Mouse (Mus musculus): ENCODE data around the gene Asb4. TPM values are rescaled to one million over a fixed set of nuclear protein-coding genes. Genes with fewer than 3 reads are reported as not detected.

Gene Asb4
- polyA plus RNA-seq, 1 experiment: 0.69 TPM

- DNase-seq: no peak
- 90% methylated on average over 4 of the region's 4 CpGs for WGBS
- H3K27me3 ChIP-seq (replicated peaks; ENCODE audit: control insufficient read depth, insufficient read depth, low read length): no peaks in the 10 kb centered on the region
- TF ChIP-seq CTCF (conservative IDR thresholded peaks at IDR 0.05; ENCODE audit: insufficient read depth, insufficient read length, low read depth, low read length) (no peak), POLR2A (IDR thresholded peaks at IDR 0.05; ENCODE audit: low read depth, low read length) (no peak)
- H3K27ac ChIP-seq (ENCODE audit: insufficient read depth, low read depth, low read length): no peak overlapping the region
- H3K4me1 ChIP-seq (ENCODE audit: control insufficient read depth, insufficient read depth, low read length): no peaks in the 10 kb centered on the region
- H3K4me3 ChIP-seq (ENCODE audit: insufficient read depth, low read depth, low read length): no peak overlapping the region
- no peaks in the 10 kb centered on the region for H3K36me3 ChIP-seq (ENCODE audit: control insufficient read depth, insufficient read depth, low read length)
These were observed 26.5 kb downstream of the Asb4 start for GRCm38 (mm10) chr6:5409676-5410075.

- no peaks in the 10 kb centered on the region for H3K36me3 ChIP-seq (ENCODE audit: control insufficient read depth, insufficient read depth, low read length)
- no peaks in the 10 kb centered on the region for H3K27me3 ChIP-seq (replicated peaks; ENCODE audit: control insufficient read depth, insufficient read depth, low read length)
- no peak overlapping the region for H3K27ac ChIP-seq (ENCODE audit: insufficient read depth, low read depth, low read length)
- DNase-seq: peak; percentile 85
- no peak overlapping the region for H3K4me3 ChIP-seq (ENCODE audit: insufficient read depth, low read depth, low read length)
- TF ChIP-seq POLR2A (IDR thresholded peaks at IDR 0.05; ENCODE audit: low read depth, low read length) (no peak), CTCF (conservative IDR thresholded peaks at IDR 0.05; ENCODE audit: insufficient read depth, insufficient read length, low read depth, low read length) (peak; percentile 97)
- H3K4me1 ChIP-seq (ENCODE audit: control insufficient read depth, insufficient read depth, low read length): no peaks in the 10 kb centered on the region
- 41% methylated on average over 6 of the region's 6 CpGs for WGBS
These were observed 27.7 kb downstream of the Asb4 start for GRCm38 (mm10) chr6:5410697-5411391.

DNA sequence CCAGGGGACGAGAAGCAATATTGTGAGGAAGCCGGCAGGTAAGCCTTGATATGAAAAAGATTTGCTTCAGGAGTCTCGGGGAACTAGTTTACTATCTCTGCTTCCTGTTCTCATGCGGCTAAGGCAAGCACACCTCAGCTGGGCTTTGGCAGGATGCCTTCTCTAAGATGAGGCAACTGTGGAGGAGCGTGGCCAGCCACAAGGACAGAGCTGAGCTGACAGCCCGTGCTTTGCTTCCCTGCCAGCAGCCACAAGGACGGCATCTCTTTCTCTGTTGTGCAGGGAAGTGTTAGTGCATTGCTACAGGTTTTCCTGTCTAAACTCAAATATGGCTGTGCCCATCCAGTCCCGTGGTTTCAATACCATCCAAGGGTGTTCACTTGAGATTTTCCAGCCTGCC lies 30.1 kb downstream of the Asb4 start:
- TF ChIP-seq POLR2A (IDR thresholded peaks at IDR 0.05; ENCODE audit: low read depth, low read length): no peak
- TF ChIP-seq CTCF (conservative IDR thresholded peaks at IDR 0.05; ENCODE audit: insufficient read depth, insufficient read length, low read depth, low read length): no peak
- H3K4me1 ChIP-seq (ENCODE audit: control insufficient read depth, insufficient read depth, low read length): no peaks in the 10 kb centered on the region
- peak; percentile 41 for DNase-seq
- no peaks in the 10 kb centered on the region for H3K36me3 ChIP-seq (ENCODE audit: control insufficient read depth, insufficient read depth, low read length)
- H3K27me3 ChIP-seq (replicated peaks; ENCODE audit: control insufficient read depth, insufficient read depth, low read length): no peaks in the 10 kb centered on the region
- no peak overlapping the region for H3K27ac ChIP-seq (ENCODE audit: insufficient read depth, low read depth, low read length)
- WGBS: 43% methylated on average over 8 of the region's 8 CpGs
- H3K4me3 ChIP-seq (ENCODE audit: insufficient read depth, low read depth, low read length): no peak overlapping the region

GRCm38 (mm10) chr6:5421442-5421841 lies 38.3 kb downstream of the Asb4 start:
- WGBS: 98% methylated on average over 2 of the region's 2 CpGs
- TF ChIP-seq CTCF (conservative IDR thresholded peaks at IDR 0.05; ENCODE audit: insufficient read depth, insufficient read length, low read depth, low read length): no peak
- TF ChIP-seq POLR2A (IDR thresholded peaks at IDR 0.05; ENCODE audit: low read depth, low read length): no peak

GRCm38 (mm10) chr6:5422386-5422785 lies 39.2 kb downstream of the Asb4 start:
- Histone ChIP-seq H3K27ac (ENCODE audit: insufficient read depth, low read depth, low read length) (no peak overlapping the region), H3K36me3 (ENCODE audit: control insufficient read depth, insufficient read depth, low read length) (no peaks in the 10 kb centered on the region), H3K4me3 (ENCODE audit: insufficient read depth, low read depth, low read length) (no peak overlapping the region), H3K4me1 (ENCODE audit: control insufficient read depth, insufficient read depth, low read length) (no peaks in the 10 kb centered on the region), H3K27me3 (replicated peaks; ENCODE audit: control insufficient read depth, insufficient read depth, low read length) (no peaks in the 10 kb centered on the region)
- TF ChIP-seq POLR2A (IDR thresholded peaks at IDR 0.05; ENCODE audit: low read depth, low read length): no peak
- no peak for TF ChIP-seq CTCF (conservative IDR thresholded peaks at IDR 0.05; ENCODE audit: insufficient read depth, insufficient read length, low read depth, low read length)
- no peak for DNase-seq
- 96% methylated on average over 3 of the region's 3 CpGs for WGBS

More at GRCm38 (mm10) chr6:5421442-5421841, 38.3 kb downstream of the Asb4 start:
- H3K27ac ChIP-seq (ENCODE audit: insufficient read depth, low read depth, low read length): no peak overlapping the region
- DNase-seq: no peak
- no peak overlapping the region for H3K4me3 ChIP-seq (ENCODE audit: insufficient read depth, low read depth, low read length)
- no peaks in the 10 kb centered on the region for H3K4me1 ChIP-seq (ENCODE audit: control insufficient read depth, insufficient read depth, low read length)
- H3K27me3 ChIP-seq (replicated peaks; ENCODE audit: control insufficient read depth, insufficient read depth, low read length): no peaks in the 10 kb centered on the region
- no peaks in the 10 kb centered on the region for H3K36me3 ChIP-seq (ENCODE audit: control insufficient read depth, insufficient read depth, low read length)

DNA sequence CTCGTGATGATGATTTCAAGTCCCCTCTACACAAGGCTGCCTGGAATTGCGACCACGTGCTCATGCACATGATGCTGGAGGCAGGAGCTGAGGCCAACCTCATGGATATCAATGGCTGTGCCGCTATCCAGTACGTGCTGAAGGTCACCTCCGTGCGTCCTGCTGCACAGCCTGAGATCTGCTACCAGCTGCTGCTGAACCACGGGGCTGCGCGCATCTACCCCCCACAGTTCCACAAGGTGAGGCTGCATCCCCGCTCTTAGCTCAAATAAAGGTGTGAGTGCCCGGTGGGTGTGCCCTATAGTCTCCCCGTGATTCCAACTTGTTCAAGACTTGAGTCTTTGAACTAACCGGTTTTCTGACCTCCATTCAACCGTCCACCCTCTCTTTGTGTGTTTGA lies 40.4 kb downstream of the Asb4 start:
- Histone ChIP-seq H3K4me1 (ENCODE audit: control insufficient read depth, insufficient read depth, low read length) (no peaks in the 10 kb centered on the region), H3K36me3 (ENCODE audit: control insufficient read depth, insufficient read depth, low read length) (no peaks in the 10 kb centered on the region), H3K27me3 (replicated peaks; ENCODE audit: control insufficient read depth, insufficient read depth, low read length) (no peaks in the 10 kb centered on the region), H3K27ac (ENCODE audit: insufficient read depth, low read depth, low read length) (no peak overlapping the region), H3K4me3 (ENCODE audit: insufficient read depth, low read depth, low read length) (no peak overlapping the region)
- no peak for DNase-seq
- WGBS: 87% methylated on average over 15 of the region's 15 CpGs
- TF ChIP-seq CTCF (conservative IDR thresholded peaks at IDR 0.05; ENCODE audit: insufficient read depth, insufficient read length, low read depth, low read length) (no peak), POLR2A (IDR thresholded peaks at IDR 0.05; ENCODE audit: low read depth, low read length) (no peak)

- no peak for DNase-seq
- WGBS: 94% methylated on average over 2 of the region's 2 CpGs
- H3K4me1 ChIP-seq (ENCODE audit: control insufficient read depth, insufficient read depth, low read length): no peaks in the 10 kb centered on the region; the same call in 1 of the 2 replicates
These were observed 43.8 kb downstream of the Asb4 start for GRCm38 (mm10) chr6:5427033-5427432.

More at GRCm38 (mm10) chr6:5427033-5427432, 43.8 kb downstream of the Asb4 start:
- TF ChIP-seq POLR2A (IDR thresholded peaks at IDR 0.05; ENCODE audit: low read depth, low read length) (no peak), CTCF (conservative IDR thresholded peaks at IDR 0.05; ENCODE audit: insufficient read depth, insufficient read length, low read depth, low read length) (no peak)
- H3K27ac ChIP-seq (ENCODE audit: insufficient read depth, low read depth, low read length): no peak overlapping the region
- H3K36me3 ChIP-seq (ENCODE audit: control insufficient read depth, insufficient read depth, low read length): no peaks in the 10 kb centered on the region
- no peaks in the 10 kb centered on the region for H3K27me3 ChIP-seq (replicated peaks; ENCODE audit: control insufficient read depth, insufficient read depth, low read length)
- no peak overlapping the region for H3K4me3 ChIP-seq (ENCODE audit: insufficient read depth, low read depth, low read length)

Measured in kidney, adult 2 months (tissue).